Mouse (Mus musculus): ENCODE measurements around the gene Prelid3b. TPM values are rescaled to one million over a fixed set of nuclear protein-coding genes. Genes with fewer than 3 reads are reported as not detected.
A peak's percentile ranks its signal among the peaks of the same experiment; 100 is the strongest.

The Prelid3b gene
- total RNA-seq (2022), result 10 to 100 TPM; 49.9 to 68.8 (median 58.7) TPM

DNA sequence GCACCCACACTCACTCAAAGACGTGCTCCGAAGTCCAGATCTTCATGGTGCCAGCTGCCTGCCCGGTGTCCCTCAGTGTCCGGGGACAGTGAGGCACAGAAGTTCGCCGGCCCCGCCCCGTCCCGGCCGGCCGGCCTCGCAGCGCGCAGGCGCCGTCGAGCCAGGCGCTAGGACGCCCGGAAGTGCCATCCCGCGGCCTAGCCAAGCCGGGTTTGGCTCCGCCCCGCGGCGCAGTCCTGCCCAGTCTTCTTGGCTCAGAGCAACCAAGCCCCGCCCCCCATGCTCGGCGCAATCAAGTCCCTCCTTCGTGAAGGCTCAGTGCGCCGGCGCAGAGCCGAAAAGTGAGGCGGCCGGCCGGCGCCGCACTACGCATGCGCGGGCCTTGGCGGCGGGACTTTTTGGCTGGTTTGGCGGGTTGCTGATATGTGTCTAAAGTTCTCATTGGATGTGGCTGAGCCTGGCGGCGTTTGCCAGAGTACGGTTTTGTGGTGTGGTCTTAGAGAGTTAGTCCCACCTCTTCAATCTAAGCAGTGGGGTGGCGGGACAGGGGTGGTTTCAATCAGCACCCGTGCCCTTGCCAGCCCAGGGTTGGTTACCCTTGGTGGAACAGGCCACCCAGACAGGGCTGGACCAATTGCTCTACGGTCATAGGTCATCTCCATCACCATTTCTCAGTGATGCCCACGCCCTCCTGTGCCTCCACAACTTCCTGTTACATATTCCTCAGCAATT lies at the start of gene Prelid3b:
Gene Prelid3b (minus strand): TSS at position 264 of the 732 bp plus-strand sequence.
- DNase-seq (ENCODE audit: low spot score), result peak; percentile 98

DNA sequence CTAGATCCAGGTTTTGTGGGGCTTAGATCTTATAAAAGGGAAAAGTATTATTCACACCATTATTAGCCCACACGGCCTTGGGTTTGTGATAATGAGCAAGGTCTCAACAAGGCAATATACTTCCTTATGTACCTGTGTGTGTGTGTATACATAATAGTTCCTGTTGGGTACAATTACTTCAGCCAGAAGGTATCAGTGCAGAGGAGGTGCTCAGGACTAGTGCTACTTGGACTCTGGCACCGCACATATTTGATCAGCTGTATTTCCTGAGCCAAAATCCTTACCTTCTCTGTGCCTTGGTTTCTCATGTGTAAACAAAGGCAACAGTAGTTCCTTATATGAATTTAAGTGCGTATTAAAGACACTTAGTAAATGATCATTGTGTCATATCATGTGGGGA lies 49.3 kb upstream of the Prelid3b start:
- DNase-seq (ENCODE audit: low spot score), result no peak

DNA sequence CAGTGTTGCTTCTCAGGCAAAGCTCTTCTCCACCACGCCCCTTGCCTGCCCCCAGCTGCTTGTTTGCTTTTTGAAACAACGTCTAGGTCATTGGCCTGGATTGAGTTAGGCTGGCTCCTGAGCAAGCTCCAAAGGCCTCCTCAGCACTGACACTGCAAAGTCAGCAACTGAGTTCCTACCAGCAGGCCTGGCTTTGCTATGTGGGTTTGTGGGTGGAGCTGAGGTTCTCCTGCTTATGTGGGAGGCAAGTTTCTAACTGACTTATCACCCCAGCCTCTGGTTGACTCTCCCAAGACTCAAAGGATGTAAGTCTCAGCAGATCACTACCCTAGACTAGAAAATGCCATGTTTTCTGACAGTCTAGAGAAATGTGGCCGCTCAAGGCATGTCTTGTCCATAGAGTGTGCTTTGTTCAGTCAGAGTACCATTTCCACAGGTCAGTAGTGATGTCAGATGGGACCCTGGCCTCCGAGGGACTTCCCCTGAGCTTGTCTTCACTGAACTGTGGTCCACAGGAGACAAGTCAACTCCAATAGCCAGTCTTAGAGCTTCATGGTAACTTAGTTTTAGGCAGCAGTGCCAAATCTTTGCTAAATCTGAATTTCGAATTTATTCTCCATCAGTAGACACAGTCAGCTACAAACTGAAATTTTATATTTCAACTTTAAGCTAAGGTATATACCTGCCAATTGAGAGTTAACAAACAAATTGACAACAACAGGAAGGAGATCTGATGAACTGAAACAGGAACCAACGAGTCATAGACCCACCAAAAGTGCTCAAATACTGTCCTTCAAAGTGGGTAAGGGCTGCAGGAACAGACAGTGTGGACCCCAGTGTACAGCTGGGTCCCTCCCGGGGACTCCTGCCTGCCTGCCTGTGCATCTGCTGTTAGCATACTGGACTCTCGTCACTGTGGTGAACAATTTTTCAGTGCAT lies 44.5 kb upstream of the Prelid3b start:
- no peak for DNase-seq (ENCODE audit: low spot score)

DNA sequence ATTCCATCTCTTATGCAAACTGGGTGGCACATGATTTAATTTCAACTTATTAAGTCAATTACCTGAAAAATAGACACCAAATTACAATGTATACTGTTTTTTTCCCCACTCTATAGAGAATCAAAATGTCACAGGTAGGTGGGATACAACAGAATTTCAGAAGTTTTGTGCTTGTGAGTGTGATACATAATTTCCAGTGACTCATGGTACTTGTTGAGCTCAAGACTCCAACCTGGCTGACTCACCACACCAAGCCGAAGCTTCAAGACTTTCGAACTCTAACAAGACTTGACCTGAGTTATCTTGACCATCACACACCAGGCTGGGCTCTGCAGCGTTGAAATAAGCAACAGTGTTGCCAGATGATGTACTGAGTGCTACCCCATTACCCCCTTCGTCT lies 42.0 kb upstream of the Prelid3b start:
- DNase-seq (ENCODE audit: low spot score), result no peak

DNA sequence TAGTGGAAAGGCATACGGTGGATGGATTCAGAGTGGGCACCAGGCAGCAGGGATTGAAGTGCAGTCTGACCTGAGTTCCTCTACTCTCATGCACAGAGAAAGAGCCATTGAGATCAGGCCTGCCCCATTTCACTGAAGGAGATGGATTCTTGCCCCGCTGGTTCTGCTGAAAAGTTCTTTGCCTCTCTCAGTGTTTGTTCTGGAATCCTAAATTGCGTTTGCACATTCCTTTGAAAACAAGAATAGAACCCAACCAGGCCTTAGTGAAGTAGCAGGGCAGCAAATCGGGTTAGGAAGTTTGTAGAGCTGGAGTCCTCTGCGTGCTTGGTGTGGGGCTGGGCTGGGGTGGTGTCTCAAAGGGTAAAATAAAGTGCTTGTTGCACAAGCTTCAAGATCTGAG lies 40.9 kb upstream of the Prelid3b start:
- DNase-seq (ENCODE audit: low spot score), result no peak

DNA sequence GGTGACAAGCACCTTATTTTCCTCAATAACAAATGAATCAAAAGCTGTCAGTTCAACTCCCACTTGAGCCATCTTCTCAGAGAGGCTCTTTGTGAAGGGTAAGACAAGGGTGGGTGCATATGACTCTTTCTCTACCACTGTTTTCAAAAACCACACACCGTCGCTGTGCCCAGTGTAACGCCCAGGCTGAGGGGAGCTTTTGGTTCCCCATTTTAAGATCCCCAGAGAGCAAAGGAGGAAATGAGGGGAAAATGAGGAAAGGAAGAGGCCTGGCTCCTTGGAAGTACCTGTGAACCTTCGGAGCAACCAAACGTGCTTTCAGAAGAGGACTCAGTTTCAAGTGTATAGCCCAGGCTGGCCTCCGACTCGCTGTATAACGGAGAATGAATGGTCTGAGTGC lies 36.9 kb upstream of the Prelid3b start:
- no peak for DNase-seq (ENCODE audit: low spot score)

DNA sequence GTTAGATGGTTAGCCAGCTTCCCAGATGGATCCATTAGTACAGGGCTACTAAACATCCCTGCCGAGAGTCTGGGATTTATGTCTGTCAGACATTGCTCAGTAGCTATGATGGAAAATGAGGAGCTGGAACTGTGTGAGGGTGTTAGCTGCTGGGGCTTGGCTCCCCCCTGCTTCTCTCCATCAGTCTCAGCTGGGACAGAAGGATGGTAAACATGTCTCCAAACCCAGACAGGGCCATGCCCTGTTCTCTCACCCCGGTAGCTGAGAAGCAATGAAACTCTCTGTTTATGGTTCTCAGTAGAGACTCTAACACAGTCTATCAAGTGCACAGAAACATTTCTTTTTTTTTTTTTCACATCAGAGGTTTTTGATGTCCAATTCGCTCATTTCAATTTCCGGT lies 35.1 kb upstream of the Prelid3b start:
- no peak for DNase-seq (ENCODE audit: low spot score)

DNA sequence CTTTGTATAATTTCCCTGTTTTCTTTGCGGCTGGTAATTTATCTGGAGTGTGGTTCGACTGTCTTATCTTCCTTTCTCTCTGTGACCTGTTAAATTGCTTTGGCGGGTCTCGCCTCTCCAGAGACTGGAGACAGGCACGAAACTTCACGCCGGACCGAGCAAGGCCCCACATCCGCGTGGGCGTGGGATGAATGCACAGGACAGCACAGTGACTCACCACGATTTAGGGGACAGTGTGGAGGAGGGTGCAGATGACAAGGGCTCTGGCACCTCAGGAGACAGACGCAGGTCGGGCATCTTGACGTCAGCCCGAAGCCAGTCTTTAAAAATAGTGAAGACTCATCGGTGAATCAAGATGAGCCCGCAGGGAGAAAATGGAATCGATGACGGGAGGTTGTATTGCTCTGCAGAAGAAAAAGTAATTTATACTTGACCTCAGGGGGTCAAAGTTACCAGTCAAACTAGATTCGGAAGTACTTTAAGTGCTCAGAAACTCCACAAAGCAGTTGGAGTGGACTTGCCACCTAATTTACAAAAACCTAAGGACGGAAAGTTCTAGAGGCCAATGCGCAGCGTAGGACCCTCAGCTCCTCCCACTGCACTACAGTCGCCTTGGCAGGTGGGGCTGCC lies 30.1 kb upstream of the Prelid3b start:
- no peak for DNase-seq (ENCODE audit: low spot score)

DNA sequence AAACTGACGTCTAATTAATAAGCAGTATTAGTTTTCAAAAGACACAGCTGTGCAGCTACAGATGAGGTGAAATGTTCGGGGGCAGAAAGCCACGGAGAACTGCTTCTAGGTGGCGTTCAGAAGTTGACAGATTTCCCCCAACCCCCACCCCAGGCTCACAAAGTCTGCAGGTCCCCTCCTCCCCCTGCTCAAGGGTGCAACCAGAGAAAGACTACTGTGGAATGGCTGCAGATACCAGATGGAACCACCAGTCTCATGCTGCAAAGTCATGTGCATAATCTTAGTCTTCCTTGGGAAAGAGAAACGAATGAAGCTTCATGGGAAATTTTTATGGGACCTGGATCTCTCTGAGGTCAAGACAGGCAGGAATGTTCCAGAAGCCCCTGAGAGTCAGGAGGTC lies 29.4 kb upstream of the Prelid3b start:
- DNase-seq (ENCODE audit: low spot score), result no peak

DNA sequence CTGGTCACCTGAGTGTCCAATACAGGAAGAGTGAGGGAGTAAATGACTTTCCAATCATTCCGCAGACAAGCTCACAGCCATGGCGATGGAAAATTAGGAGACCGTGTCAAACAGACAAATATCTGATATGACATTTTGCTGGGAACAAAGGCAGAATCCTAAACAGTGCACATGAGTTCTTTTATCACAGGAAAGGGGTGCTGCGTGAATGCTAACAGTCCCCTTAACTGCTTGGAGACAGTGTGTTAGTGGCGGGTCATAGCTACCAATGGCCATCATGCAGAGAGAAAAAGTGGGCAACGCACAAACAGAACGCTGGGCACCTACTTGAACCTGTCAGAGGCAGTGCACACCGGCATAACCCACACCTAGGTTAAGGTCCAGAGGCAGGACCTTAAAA lies 28.6 kb upstream of the Prelid3b start:
- DNase-seq (ENCODE audit: low spot score), result no peak

DNA sequence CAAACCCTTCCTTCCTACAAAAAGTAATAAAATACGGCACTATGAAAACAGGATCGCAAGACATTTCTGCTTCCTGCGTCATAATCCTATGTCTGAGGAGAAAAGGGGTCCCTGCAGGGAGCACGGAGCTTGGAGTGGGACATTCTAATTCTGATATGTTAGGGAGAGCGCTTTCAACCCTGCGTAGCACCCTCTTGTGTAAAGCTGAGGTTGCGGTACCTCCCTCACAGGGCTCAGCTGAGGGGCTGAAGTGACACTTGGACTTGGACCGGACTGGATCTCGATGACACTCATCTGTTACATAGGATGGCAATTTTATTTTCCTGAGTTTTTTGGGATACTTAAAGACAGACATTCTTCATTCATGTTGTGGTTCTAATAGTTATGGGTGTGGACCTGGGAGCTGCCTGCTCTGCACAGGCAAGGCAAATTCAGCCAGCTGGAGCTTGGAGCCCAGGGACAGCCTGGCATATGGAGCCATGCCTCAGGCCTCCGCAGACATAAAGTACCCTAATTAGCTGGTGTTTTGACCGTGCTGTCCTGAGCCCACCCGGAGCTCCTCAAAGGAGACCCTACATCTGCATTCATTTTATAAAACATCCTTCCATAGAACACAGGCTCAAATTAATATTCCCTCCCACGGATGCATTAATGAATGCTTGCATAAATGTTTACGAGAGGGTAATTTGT lies 28.1 kb upstream of the Prelid3b start:
- no peak for DNase-seq (ENCODE audit: low spot score)

DNA sequence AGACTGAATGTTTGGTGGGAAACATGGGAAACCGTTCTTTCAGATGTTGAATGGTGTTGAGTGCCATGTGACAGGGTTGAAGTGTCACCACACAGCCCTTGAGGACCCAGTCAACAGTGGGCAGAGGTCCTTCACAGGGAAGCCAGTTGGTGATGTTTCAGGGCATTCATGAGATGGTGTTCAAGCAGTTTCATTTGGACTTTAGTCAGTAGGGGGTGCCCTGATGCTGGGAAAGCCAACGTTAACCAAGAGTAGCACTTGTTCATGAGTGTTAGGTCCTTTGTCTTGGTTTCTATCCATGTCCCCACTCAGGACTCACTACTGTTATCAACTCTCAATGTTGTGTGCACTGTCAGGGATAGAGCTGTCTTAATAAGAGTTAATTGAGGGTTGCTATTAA lies 20.0 kb upstream of the Prelid3b start:
- DNase-seq (ENCODE audit: low spot score), result peak; percentile 16

DNA sequence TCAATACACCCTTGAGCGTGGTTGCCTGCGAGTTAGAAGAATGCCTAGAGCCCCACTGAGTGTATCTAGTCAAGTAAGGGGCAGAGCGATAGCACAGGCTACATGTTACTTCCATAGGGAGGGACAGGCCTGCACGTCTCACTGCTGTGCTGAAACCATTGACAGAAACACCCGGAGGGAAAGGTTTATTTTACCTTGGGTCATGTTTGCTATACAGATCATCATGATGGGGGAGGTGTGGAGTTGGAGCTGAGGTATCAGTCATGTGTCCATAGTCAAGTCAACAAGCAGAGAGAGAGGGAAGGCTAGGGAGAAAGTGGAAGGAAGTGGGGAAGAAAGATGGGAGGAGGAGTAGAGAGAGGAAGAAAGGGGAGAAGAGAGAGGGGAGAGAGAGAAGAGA lies 14.1 kb upstream of the Prelid3b start:
- no peak for DNase-seq (ENCODE audit: low spot score)

DNA sequence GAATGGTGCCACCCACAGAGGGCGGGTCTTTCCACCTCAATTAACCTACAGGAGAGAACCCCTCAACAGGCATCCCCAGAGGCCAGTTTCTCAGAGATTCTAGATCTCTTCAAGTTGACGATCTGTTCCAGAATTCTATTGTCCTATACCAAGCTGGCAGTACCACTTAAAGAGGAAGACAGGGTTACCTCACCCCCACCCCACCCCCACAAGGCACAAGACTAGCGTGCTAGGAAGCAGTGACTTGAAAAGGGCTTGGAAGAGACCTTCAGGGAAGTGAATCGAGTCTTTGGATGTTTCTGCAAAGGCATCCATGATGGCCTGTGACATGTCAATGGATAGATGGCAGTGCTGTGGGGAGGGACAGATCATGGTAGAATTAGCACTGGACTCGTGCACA lies 5.9 kb upstream of the Prelid3b start:
- DNase-seq (ENCODE audit: low spot score), result no peak

DNA sequence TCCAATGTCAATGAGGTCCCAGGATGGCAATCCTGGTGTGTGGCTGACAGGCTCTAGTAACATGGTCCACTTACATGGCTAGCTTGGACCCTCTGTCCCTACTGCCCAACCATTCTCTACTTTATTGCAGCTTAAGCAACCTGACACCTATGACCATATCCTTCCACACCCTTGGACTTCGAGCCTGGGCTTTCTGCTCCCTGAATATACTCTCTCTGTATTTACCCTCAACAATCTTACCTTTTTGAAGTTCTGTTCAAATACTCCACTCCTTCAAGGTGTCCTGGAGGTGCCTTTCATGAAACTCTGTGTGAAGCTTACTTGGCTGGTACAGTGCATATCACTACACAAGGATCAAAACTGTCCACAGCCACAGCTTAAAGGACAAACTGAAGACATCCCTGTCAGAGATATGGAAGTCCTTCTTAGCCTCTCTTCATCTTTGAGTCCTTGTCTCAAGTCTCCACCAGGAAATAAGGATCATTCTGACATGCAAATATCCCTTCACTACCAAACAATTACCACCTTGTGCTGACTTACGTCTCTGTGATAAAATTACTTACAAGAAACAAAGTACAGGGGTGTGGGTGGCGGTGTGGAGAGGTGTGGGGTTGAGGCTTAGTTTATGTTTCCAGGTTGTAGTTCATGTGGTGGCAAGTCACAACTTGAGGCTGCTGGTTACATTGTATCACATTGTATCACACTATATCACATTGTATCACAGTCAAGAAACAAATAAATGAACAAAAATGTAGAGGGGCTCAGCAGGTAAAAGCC lies 4.8 kb upstream of the Prelid3b start:
- DNase-seq (ENCODE audit: low spot score), result no peak

DNA sequence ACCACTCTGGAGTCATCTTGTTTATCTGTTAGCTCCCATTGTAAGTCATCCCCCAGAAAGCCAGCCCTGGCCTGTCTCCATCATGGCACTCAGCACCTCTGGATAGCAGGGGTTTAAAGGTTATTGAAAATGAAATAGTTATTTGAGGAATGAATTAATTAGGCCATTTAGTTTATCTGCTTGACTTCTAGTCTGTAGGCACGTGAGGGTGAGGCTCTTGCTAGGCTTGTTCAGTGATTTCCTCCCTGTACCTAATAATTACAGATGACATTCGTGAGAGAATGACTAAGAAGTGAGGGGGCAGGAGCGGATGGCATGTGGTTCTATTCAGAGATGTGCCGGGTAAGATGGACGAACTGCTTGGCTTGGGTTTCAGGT lies 658 bp upstream of the Prelid3b start:
- DNase-seq (ENCODE audit: low spot score), result no peak

DNA sequence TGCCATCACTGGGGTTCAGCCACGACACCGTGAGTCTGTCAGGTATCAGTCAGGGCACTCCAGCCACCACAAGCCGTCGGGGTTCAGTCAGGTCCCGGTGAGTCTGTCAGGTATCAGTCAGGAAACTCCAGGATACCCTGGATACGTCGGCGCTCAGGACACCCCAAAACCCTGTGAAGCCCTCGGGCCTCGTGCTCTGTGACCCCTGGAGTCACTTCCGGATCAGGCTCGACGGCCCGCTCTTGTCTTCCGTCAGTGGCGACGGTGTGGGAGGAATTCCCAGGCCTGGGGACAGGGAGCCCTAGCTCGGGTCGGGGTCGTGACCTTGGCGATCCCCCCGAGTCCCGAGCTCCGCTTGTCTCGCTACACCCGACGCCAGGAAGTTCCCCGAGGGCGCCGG lies 474 bp downstream of the Prelid3b start:
- DNase-seq (ENCODE audit: low spot score), result no peak

DNA sequence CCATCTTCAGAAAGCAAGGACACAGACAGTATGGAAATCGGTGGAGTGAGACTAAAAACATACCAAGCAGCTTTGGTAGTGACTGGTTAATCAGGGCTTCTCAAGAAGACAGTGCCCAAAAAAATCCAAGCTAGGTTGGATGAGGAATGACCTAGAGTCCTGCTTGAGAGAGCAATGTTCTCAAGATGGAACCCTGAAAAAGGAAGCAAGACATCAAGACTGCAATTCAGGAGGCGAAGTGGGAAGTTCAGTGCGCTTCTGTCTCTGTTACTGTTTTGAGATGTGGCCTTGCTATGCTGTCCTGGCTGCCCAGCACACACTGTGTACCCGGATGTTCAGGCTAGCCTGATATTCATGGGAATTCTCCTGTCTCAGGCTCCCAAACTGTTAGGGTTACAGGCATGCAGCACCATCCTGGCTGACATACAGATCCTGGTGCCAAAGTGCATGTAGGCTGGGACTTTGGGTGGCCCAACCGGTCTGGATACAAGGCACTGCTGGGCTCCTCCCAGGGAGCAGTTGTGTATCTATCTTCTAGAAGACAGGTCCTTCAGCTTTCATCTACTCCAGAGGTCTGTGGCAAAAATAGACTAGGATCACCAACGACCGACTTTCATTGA lies 2.0 kb downstream of the Prelid3b start:
- peak; percentile 3 for DNase-seq (ENCODE audit: low spot score)

DNA sequence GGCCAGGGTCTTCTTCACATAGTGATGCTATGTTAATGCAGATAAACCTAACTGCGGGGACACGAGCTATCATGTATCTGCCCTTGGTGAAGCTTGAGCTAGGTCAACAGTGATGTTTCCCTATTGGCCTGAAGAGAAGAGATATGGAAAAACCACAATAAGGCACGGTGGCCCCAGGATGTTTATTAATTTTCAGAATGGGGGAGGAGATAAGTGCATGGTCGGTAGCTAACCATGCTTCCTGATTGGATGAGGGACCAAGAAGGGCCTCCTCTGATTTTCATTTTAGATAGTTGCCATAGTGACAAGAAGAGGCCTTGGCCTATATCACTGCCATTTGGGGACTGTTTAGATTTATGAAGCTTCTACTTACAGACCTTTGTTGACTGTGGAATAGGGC lies 2.5 kb downstream of the Prelid3b start:
- DNase-seq (ENCODE audit: low spot score), result no peak

DNA sequence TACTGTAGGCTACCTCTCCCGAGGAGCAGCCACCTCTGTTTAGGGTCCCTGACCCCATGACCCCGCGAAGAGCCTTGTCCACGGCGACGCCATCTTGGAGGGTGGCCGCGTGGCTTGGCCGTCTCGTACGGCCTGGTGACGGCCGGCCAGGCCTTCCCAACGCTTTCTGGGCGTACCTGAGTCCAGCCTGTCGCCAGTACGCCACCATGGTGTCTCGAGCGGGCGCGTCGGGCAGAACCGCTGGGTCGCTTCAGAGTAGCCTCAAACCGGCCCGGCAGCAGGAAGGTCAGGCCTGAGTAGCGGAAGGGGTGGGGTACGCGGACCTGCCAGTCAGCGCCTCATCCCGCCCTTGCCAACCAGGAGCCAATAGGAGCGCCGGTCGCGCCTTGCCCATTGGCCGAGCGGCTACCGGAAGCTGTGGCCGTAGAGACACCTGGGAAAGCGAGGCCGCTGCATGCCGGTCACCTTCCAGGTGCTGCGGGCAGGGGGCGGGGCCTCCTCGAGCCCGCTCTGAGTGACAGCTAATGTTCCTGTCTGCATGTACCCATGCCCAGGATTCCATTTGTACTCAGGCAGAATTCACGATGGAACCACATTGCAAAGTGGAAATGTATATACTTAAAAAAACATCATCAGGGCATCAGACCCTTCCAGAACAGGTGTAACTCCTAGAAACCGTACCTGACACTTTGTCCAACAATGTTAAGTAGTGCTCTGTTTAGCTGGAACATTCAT lies 8.9 kb downstream of the Prelid3b start, which contains the start of gene Atp5e:
Gene Atp5e (minus strand): TSS at position 317 of the 735 bp plus-strand sequence.
- peak; percentile 95 for DNase-seq (ENCODE audit: low spot score)

All from heart, adult 8-10 months (tissue).